Mouse (Mus musculus) frontal cortex, postnatal 10 days (tissue): Measurements from ENCODE around the gene A230050P20Rik.

Source experiments
- DNase-seq, 2 experiments: peaks; one replicate each; pipeline ENCODE4 v3.0.0; 2022; ENCODE audit warnings: low spot score in 2 of 2, mixed read lengths in 1 of 2

A230050P20Rik gene

GRCm38 (mm10) chr9:20894629-20895028 lies 26.2 kb downstream of the A230050P20Rik start:
- DNase-seq = peak in 1 of 2 experiments; percentile 11

GRCm38 (mm10) chr9:20895382-20895781 lies 26.9 kb downstream of the A230050P20Rik start:
- DNase-seq = no peak

DNA sequence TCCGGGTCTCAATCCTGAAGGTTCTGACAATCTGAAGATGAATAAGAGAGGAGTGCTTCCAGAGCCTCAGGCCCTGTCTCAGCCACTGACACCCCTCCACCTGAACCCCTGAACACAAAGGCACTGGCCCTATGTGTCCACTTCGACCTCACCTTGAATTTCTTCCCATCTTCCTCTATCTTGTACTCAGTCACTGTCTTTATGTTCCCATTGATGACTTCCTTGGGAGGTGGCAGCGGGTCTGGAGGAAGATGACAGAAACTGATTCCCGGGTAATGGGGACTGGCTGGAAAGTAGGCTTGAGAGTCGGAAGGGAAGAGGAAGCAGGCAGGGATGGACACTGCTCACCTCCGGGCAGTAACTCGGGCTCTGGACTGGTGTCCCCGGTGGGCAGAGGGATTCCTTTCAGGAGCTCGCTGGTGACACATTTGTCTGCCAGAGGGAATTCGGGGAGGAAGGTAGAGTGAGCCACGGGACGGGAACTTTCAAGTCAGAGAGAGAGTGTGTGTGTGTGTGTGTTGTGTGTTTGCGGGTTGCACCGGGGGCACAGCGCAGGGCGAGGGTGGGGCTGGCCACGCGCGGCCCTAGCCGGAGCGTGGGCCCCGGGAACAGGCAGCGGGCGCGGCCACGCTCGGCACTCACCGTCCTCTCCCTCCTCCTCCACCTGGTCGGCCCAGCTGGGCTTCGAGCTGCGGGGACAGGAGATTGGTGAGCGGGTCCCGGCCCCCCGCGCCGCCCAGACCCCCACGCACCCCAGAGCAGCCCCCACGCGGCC lies 29.5 kb downstream of the A230050P20Rik start:
- no peak for DNase-seq

GRCm38 (mm10) chr9:20898511-20899073 lies 30.1 kb downstream of the A230050P20Rik start, which contains the start of gene Eif3g:
Gene Eif3g (minus strand): TSS chr9:20898623.
- DNase-seq = peak in 1 of 2 experiments; percentile 84

DNA sequence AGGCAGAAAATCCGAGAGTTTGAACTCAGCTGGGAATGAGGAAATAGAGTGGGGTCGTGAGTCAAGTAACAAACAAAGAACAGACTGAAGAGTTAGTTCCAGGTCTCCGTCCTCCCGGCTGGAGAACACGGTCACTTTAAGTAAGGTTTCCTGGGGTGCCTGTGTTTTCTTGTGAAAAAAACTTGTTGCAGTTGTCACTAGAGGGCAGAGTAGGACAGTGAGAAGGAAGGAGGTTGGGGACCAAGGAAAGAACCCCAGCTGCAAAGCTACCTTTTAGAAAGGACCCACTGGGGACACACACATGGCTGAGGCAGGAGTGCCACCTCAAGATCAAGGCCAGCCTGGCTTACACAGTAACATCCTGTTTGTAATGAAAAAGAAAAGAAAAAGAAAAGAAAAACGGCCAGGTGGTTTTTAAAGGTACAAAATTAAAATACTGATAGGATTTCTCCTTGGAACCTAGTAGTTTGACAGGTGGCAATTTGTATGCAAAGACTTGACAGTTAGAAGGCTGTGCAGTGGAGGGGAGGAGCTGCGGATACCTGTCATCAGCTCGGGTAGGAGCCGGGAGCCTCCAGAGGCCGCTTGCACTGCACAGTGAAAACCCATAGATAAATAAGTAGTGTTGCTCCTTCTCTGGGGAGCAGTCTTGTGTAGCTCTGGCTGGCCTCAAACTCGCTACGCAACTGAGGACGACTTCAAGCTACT lies 33.2 kb downstream of the A230050P20Rik start:
- DNase-seq = no peak

- DNase-seq = no peak
Observed at GRCm38 (mm10) chr9:20902174-20902491, 33.7 kb downstream of the A230050P20Rik start.

GRCm38 (mm10) chr9:20909948-20910347 lies 41.5 kb downstream of the A230050P20Rik start:
- no peak for DNase-seq

DNA sequence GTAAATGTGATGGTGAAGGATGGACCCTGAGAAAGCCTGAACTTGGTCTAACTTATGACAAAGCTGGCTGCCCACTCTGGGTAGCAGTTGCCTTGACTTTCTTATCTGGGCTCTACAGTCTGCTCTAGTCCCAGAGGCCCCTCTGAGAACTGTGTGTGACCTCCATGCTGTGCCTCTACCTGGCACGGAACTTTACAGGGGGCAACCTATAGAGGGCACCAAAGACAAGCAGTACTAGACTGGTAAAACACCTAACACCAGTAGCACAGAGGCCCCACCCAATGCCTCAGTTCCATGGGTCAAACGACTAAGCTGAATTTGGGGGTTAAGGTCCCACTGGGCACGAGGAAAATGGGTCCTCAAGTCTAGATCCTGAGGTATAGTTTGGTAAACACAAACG lies 47.7 kb downstream of the A230050P20Rik start:
- DNase-seq = no peak

DNA sequence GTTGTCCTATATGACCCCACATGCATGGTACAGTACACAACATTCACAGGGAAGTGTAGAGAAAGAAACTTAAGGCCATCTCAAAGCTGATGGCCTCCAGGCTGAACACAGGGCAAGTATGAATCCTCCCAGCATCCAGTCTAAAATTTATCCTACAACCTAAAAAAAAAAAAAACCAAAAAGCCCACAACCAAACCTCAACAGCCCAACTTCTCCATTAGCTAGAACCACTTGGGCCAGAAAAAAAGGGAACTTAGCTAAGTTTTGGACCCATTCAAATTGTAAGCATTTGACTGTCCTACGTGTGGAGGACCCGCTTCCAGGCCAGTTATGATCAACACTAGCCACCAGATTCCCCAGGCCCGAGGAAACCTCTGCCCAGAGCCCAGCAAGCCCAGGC lies 54.8 kb downstream of the A230050P20Rik start:
- no peak for DNase-seq
